Mouse (Mus musculus) embryo, embryonic 11 days (tissue): Measurements from ENCODE around the gene Ninl.

Source experiments
- DNase-seq: peaks from one replicate; pipeline ENCODE4 v3.0.0-alpha.2; 2015

The Ninl gene

DNA sequence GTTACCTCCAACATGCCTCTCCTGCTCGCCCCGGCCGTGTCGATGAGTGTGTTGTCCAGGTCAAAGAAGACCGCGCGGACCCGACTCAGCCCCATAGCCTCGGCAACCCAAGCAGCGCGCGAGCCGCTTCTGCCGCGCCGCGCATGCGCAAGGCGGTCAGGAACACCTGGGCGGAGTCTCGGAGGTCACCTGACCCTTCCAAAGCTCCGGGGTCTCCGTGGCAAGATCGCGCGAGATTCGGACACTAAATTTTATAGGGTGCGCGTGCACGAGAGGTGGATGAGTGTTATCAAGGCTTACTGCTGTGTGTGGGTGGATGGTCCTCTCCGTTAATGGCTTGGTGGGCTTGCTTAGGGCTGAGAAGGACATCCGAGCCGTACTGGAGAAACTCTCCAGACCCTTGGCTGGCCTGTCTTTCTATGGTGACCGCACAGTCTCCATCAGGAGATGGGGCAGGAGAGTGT is at the start of gene Ninl, which contains the start of gene Nanp:
TSS of gene Ninl (minus strand) at position 151 of the 464 bp plus-strand sequence.
TSS of gene Nanp (minus strand) at position 167 of the 464 bp plus-strand sequence.
- peak; percentile 96 for DNase-seq

DNA sequence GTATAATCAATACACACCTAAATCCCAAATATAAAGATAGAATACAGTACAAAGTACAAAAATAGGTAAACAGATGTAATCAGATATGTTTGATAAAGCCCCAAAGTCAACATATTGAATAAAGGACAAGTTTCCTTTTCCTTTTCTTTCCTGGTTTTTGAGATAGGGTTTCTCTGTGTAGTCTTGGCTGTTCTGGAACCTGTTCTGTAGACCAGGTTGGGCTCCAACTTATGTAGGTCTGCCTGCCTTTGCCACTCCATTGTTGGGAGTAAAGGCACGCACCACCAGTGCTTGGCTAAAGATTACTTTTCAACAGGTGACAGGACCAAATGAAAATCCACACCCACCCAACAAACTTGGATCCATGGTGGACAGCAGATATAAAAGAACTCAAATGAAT is 17.5 kb upstream of the Ninl start:
- DNase-seq, result no peak

DNA sequence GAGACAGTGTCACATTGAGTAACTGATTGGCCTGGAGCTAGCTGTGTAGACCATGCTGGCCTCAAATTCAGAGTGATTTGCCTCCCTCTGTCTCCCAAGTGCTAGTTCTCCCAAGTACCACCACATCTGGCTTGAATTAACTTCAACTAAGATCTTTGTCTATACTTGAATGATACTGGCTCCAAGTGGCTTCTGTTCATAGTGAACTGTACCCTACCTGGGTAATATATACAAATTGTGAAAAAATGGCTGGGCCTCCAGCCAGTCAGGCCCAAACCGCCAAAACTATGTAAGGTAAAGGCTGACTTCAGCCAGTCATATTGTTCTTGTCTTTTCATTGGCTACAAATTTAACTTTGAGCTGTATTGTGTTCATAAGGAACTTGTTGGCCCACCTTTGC is 1.2 kb upstream of the Ninl start:
- no peak for DNase-seq

DNA sequence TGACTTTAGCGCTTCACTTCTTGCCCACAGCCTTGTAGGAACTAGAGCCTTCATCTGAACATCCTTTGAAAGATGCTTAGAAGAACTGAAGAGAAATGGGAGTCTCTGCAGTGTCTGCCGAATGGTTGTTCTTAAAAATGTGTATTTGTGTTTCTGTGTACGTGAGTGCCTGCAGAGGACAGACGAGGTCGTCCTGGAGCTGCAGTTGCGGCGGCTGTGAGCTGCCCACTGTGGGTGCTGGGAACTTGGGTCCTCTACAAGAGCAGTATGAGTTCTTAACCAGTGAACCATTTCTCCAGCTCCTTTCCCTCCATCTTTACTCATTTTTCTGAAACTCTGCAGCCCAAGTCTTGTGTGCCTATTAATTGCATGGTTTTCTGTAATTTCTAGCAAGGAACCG is 544 bp upstream of the Ninl start:
- no peak for DNase-seq

DNA sequence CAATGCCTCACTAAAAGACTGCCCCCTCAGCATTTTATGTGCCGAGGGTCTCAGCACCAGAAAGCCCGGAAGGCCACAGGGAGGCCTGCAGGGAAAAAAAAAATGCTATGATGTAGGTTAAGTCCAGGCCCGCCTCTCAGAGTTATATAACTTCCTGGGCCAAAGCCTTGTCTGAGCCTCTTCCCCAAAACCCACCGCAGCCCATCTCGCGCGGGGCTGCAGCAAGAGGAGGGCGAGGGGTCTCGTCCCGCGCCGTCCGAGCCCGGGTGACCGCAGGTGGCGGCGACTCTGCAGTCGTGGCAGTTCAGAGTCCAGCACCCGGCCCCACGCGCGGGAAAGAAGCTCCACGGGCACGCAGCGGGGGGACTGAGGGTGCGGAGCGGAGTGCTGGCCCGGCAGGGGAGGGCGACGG is 365 bp downstream of the Ninl start:
- DNase-seq, result peak; percentile 62

DNA sequence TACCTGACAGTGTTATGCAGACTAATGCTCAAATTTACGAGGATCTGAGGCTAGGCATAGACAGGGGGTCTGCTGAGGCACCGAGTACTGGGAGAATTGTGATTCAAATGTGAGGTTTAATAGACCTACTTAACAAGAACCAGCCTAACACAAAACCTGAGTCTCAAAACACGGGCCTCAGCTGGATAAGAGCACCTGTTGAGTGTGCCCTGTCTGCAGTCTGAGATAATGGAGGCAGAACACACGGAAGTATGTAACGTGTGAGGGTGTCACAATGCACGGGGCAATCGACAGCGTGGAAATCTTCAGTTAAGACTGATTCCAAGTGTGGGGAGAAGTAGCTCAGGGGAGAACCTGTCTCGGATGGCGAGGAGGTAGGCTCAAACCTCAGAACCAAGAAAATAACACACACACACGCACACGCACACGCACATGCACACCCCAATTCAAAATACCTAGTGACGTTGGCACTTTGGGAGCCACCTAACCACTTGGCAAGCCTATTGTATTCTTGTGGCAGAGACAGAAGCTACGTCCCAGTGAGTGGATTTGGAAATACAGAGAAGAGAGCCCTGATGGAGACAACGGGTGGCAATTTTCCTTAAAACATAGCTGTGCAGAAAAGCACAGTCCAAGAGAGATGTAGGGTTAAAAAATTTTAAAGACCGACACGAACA is 1.2 kb downstream of the Ninl start:
- DNase-seq, result peak; percentile 10

DNA sequence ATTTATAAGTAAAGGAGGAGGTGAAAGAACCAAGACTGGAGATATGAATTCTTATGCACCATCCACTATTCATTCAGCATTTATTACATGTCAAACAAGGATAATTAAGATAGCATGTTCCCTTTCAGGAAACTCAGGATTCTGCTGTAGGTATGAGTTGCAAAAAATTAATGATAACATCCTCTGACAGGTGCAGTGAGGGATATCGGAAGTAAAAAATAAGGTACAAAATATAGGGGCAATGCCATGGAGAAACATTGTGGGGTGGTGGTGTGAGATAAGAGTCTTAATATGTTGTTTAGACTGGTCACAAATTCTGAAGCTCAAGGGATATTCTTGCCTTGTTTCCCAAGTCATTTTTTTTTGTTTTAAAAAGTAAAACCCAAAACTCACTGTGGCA is 1.9 kb downstream of the Ninl start:
- DNase-seq, result no peak

DNA sequence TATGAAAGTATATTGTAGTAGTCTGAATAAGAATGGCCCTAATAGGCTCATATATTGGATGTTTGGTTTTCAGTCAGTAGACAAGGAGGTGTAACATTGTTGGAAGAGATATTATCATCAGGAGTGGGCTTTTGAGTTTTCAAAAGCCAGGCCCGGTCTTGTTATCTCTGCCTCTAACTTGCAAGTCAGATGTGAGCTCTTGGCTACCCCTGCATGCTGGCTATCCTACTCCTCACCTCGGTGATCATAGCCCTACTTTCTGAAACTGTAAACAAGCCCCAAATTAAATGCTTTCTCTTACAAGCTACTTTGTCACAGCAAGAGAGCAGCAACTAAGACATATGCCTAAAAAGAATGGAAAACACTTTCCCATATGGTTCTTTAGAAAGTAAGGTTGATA is 2.5 kb downstream of the Ninl start:
- no peak for DNase-seq

DNA sequence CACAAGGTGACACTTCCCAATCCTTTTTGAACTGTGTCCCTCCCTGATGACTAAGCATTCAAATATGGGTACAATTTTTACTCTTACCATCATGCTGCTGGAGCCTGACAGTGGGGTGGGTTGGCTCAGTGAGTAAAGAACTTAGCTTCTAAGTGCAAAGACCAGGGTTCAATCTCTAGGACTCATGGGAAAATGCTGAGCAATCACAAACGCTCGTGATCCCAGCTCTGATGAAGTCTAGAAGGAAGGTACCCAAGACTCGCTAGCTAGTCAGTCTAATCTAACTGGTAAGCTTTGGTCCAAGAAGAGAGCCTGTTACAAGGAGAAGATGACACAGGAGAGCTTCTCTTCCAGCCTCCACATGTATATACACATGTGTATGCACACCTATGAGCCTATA is 4.7 kb downstream of the Ninl start:
- DNase-seq, result no peak

DNA sequence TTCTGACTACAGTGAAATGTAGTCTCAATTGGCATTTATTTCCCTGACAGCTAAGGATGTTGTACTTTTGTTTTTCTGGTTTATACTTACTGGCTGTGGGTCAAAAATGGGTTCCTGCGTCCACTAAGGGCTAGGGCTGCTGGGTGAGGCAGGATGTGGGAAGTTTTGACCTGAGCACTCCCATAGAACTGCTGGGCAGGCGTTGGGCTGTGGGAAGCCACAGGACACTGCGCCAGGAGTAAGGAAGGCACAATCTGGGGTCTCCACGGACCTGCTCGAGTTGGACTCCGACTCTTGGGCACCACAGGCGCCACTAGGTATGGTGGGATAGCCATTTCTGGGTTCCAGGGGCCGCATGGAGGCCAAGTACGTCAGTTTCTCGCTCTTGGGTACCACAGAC is 18.0 kb downstream of the Ninl start:
- DNase-seq, result no peak

DNA sequence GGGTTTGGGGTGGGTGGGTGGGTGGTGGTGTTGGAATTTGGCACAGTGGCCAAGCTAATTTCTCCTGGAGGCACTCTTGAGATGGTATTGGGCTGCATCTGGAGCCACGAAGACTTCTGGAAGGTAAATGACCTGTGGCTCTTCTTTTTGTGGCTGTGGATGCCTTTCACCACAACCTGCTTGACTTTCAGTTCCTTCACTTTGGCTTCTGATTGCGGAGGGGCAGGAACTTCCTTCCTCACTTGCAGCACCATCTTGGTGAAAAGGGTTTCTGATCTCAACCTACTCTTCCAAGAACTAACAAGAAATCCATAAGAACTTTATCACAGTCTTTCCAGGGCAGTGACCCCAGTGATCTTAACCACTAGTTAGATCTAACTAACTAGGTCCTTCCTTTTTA is 23.9 kb downstream of the Ninl start:
- no peak for DNase-seq

DNA sequence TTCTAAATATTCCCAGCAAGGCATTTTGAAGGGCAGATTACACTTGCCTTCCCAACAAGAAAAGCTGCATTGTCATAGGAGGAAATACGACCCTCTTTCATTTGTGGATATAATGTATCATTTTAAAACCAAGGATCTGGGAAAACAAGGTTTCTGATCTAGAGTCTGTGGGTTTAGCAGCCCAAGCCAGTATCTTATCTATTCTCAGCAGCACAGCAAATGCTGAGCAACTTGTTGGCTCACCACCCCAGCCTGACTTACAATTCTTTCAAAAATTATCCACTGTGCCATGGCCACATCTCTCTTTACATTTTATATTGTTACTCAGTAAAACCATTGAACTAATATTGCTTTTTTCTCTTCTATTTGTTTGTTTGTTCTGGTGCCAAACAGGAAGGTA is 27.9 kb downstream of the Ninl start:
- DNase-seq, result no peak

DNA sequence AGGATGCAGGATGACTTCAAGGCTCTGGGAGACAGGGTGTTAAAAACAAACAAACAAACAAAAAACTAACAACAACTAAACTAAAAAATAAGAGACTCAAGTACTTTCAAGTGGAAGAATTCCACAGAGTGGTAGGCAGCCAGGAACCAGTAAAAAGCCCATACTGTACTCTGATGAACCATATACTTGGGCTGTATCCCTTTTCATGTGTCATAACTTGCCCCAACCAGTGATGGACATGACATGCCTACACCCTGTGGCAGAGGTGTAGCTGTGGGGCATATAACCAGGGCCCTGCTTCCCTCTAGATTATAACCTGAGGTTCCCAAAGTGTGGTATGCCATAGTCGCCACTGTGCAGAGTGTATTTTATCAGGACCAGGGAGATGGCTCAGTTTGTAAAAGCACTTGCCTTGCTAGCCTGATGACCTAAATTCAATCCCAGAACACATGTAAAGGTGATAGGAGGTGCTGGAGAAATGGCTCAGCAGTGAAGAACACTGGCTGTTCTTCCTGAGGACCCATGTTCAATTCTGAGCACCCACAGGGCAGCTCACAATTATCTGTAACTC is 29.6 kb downstream of the Ninl start:
- no peak for DNase-seq

DNA sequence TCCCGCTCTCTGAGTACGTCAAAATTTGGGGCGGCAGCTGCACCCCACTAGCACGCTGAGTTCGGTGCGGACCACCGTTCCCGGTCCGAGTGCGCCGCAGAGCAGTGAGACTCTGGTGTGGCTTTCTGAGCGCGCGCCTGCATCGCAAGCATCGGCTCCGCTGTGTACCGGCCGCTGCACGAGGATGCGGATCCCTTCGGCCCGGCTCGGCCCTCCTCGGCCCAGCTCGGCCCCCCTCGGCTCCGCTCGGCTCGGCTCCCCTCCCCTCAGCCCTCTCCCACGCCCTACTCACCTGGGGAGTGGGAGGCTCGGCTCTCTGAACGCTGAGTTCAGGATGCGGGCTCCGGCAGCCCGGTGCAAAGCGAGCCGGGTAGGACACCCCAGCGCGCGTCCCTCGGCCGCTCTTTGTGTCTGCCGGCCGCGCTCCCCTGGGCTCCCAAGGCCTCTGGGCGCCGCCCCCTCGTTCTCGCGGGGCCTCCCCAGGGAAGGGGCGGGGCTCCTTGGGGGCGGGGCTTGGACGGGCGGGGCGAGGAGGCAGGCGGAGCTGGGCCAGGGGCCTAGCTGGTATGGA is 30.2 kb downstream of the Ninl start:
- DNase-seq, result peak; percentile 91

DNA sequence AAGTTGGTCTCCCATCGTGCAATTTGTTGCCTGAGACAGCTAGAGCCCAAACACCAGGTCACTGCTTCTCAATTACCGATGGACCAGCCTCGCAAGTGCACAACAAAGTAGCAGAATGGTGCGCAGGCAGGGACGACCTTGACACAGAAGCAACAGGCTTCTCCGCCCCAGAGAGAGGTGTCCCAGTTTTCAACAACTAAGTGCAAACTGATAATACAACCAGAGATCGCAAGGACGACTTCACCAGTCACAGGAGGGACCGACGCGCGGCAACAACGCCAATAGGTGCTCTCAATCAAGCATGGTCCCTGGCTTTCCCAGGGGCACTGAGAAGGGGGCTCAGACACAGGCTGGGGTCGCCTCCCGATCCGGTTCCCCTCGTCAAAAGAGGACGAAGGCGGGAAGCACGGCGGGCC is 30.7 kb downstream of the Ninl start:
- no peak for DNase-seq

DNA sequence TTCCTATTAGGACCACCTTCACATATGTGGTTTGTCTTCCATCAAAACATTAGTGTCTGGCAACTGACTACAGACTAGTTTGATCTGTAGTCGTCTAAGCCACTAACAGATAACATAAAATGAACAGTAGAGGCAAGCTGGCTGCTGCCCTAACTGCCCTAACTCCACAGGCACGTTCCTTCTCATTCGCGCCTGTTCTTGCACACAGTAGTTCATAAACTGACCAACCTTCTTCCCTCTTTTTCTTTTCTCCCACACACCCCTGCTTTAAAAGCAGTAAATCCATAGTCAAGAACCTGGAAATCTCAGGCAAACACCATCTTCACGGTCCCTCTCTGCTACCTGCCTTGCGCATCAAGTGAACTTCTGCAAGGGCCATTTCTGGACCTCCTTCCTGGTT is 31.2 kb downstream of the Ninl start:
- DNase-seq, result no peak

DNA sequence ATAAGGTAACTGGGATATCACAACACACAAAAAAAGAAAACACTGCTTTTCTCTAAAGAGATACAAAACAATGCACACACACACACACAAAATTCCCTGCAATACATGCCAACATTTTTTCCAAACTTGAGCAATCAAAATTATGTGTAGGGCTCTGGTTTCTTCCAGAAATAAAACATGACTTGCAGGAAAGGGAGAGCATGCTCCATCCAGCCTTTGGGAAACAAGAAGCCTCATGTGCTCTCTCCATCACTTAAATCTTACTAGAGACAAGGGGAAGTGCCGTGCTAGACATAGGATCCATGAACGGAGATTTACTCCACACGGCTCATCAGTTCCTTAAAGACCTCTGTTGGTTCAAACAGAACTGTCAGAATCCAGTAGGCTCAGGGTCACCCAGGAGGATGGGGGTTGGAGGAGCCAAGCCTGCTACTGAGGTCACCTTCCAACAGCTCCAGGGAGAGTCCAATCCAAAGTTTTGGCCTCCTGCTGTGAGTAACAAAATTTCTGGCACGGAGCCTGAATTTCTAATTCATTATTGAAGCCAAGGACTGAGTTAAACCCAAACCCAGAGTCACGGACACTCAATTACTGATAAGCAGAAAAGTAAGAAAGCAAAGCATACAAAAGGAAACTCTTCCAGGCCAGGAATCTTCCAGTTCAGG is 32.8 kb downstream of the Ninl start:
- DNase-seq, result no peak

DNA sequence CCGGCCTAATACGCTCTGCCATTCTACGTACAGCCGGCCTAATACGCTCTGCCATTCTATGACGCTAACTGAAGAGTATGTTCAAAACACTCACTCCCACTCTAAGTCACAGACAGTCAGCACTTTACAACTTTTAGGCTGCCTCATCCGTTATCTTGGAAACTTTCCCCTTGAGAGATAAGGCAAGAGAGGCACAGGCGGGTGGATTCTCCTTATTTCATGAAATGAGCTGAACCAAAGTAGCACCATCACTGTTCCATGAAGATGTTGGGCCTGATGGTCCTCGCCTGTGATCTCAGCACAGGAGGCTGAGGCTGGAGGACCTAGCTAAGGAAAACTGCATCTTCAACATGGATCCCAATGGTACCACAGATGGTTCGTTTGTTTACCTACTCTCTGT is 34.8 kb downstream of the Ninl start:
- no peak for DNase-seq

DNA sequence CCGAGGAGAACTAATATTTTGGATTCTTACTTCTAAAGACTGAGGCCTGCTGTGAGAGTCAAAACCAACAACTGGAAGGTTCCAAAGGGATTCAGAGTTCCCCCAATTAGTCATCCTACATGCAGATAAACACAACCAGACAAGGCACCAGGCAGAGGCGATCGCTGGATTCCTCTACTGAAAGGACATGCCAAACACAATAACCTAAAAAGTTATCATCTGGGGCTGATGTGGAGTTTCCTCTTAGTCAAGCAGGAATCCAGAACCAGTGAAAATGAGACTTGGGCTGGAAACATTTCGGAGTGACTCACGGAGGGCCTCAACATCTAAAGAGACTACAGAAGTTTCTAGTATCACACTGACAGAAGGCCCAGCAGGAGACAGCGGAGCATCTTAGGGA is 35.4 kb downstream of the Ninl start:
- DNase-seq, result no peak

DNA sequence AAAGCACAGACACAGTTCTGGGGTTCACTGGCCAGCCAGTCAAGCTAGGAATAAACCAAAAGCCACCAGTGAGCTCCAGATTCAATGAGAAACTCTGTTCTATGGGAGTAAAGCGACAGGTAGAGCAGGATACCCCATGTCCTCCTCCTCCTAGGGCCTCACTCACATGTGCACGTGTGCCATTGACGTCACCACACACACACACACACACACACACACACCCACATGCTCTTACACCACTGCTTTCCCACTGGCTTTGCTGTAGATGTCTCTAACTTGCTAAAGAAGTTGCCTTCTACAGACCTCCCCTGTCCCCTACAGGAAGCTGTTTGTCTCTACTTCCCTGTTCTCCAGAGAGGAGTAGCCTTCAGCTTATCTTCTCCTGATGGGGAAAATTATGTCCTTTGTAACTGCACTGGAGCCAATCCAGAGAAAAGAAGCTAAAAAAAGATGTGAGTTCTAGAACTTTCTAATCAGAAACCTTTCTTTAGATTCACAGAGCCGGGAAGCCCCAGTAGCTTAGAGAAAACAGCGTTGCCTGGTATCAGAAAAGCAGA is 37.5 kb downstream of the Ninl start:
- no peak for DNase-seq

DNA sequence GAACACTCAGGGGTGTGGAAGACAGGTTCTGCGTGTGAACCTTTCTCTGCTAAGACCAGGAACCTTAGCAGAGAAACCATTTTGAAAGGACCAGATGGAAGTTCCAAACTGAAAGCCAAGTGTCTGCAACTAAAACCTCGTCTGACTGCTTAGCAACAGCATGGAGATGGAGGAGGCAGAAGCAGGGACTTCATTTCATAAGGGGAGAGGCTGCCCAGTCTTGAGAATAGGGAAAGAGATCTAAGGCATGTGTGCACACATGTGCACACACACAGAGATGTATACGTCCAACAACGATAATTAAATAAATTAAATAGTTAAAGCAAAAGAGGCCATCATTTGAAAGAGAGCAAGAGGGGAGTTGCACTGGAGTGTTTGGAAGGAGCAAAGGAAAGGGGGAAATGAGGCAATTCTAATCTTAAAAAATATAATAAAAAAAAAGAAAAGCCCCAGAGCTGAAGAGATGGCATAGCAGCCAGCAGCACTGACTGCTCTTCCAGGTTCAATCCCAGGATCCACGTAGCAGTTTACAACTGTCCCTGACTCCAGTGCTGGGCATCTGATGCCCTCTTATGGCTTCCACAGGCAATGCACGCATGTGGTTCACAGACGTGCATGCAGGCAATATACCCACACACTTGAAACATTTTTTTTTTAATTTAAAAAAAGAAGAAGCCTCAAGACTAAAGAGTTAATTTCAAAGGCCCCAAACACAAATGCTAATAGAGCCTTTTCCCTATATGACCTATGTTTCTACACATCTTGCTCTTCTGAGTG is 38.6 kb downstream of the Ninl start:
- peak; percentile 70 for DNase-seq

DNA sequence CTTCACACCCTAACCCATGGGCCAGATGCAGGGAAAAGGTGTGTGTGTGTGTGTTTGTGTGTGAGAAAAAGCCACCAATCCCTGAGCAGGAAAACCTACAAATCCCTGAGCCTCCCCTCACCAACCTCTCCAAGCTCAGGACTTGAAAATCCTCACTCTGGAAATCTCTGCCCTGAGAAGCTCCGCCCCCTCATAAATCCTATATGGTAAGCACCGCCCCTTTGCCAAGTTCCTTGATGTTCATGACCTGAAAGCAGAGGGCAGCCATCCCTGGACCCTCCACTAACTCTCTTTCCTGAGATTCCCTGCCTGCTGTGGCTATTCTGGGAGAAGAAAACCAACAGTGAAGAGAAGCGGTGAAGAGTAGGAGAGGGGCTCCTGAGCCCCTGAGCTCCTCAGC is 40.2 kb downstream of the Ninl start:
- peak; percentile 64 for DNase-seq

DNA sequence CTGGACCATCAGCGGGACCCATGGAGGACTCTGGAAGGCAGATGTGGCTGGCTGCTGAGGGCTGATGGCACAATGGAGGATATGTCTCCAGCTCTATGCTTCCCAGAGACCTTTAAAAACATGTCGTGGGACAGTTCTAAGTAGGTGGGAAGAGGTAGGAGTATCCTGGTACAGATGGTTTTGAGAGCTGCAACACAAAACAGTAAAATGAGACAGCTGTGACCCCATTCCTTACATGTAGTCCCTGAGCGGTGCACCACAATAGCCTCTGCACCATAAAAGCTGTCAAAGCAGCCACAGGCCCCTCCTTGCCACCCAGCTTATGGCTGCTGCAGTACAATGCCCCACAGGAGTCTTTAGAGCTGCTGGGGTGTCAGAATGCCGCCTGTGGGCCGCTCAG is 41.6 kb downstream of the Ninl start:
- no peak for DNase-seq
